Mouse (Mus musculus) heart, postnatal 10 days (tissue): ENCODE results near the gene Mbl2. TPM values are rescaled to one million over a fixed set of nuclear protein-coding genes. Genes with fewer than 3 reads are reported as not detected.

Source experiments
- microRNA-seq, 2 experiments: library from miRNA; unstranded; fragments of <30 nt; microRNA quantifications; one replicate each; pipeline ENCODE4 v1.2.0; 2022
- total RNA-seq, 2 experiments: library from RNA; stranded (reverse); gene quantifications; 2 replicates each; pipeline ENCODE4 v1.2.3; 2021

Gene Mbl2
- total RNA-seq, 2 experiments from 2014 or later: not detected

Small RNA genes lying within 50 kb of the gene (microRNA-seq; reads per million reads assigned to microRNA genes)
- 0 reads per million in 2 experiments for gene Gm24108

Other genes starting within 250 kb of the Mbl2 start
- not detected for gene Trpd52l3, start 229.2 kb upstream of the Mbl2 start, total RNA-seq
- gene Uhrf2, start 202.4 kb upstream of the Mbl2 start, total RNA-seq: 10 to 100 TPM; 28.0 to 28.6 TPM
- gene Gldc, start 57.5 kb upstream of the Mbl2 start, total RNA-seq: under 1 TPM; 0.10 to 0.24 TPM